Mouse (Mus musculus): ENCODE measurements at regions not wholly inside any gene's neighbourhood (a gene's known extent, or its start where the extent isn't known, plus 50 kb on each side); places are given as distances from the start of the nearest gene placed in this dataset.

GRCm38 (mm10) chr13:30042689-30043320 lies 56.9 kb upstream of the E2f3 start:
- DNase-seq, result no peak

- no peak for DNase-seq
These were observed 55.8 kb upstream of the E2f3 start for GRCm38 (mm10) chr13:30041501-30042295.

GRCm38 (mm10) chr13:30040288-30040687 lies 54.4 kb upstream of the E2f3 start:
- no peak for DNase-seq

- no peak for DNase-seq
These were observed 53.9 kb upstream of the E2f3 start for GRCm38 (mm10) chr13:30039791-30040190.

- no peak for DNase-seq
These were observed 50.7 kb upstream of the E2f3 start for GRCm38 (mm10) chr13:30036561-30036960.

GRCm38 (mm10) chr13:30036071-30036470 lies 50.2 kb upstream of the E2f3 start:
- DNase-seq, result no peak
